Mouse (Mus musculus): ENCODE measurements around the gene Nfkb1.

Nfkb1 gene

DNA sequence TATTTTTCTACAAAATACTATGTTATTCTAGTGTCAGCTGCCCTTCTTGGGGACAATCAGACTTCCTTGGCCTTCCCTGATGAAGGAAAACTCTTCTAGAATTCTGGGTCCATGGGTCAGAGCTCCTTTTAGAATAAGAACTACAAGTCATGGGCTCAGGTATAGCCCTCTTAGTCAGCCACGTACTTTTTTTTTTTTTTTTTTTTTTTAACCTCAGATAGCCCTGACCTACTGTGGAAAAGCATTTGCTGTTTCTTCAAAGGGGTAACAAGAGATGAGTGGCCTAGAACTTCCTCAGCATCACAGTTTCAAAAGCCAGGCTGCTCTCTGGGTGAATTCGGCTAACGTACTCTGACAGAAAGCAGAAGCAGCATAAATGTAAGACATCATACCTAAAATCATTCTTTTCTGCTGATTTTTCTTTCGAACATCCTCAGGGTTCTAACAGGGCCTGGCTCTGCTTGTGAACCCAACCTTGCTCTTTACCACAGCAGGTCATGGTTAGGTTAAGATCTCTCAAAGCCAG, 61.5 kb downstream of the Nfkb1 start:
- DNase-seq, result no peak

DNA sequence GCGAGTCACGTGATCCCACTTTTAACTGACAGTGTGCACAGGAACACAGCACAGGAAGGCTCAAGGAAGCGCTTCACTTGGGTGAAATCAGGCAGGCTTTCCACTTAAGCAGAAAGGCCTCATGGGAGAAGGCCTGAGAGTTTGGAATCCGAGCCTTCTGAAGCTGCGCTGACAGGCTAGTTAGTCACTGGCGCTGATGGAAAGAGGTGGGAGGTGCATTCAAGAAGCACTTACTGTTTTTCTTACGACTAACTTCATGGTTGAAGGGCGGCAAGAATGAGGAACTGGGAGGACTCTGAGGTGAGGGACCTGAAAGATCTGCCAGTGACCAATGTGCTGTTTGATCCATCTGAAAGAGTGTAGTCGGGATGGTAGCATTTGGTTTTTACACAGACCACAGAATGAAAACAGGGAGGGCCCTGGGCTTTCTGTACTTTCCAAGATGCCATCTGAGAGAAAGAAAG, 62.6 kb downstream of the Nfkb1 start:
- DNase-seq, result no peak

DNA sequence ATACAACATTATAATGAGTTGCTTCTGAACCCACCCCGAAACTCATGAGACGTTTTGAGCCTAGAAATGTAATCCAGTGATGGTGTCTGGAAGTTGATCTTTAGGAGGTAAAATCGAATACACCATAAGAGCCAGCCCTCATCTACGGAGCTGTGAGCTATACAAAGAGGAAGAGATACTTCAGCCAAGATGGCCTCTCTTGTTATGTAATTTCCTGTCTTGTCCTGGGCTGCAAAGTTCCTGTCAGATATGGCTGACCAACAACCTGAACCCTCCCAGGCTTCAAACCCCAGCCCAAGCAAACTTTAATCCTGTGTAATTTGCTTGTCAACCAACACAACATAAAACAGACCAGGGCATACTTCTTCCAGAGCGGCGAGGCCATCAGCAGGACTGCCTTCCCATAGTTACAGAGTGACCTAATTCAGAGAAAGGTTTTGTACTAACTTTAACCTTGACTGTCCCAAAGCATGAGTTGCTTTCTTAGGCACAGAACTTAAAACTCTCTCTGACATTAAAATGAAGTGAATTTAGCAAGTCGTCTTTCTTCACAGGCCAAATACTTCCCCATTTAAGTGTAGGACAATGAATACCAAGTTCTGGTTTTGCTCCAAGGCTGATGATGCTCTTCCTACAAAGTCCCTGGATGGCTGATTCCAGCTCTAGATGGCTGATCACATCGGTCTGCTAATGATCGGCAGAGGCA, 63.2 kb downstream of the Nfkb1 start:
- DNase-seq, result no peak

DNA sequence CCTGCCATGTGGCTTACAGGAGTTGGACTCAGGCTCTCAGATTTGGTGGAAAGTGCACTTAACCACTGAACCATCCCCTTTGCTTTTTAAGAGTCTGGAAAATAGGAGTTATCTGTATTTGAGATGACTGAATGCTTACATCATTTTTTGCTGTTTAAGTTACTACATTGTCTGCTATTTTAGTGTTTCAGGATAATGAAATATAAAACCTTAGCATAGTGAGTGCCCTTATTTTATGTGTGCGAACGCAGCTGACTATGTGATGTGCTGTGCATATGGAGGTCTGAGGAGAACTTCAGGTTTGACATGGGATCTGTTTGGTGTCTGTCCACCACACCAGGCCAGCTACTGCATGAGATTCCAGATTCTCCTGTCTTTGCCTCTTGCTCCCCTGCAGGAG, 66.1 kb downstream of the Nfkb1 start:
- no peak for DNase-seq

DNA sequence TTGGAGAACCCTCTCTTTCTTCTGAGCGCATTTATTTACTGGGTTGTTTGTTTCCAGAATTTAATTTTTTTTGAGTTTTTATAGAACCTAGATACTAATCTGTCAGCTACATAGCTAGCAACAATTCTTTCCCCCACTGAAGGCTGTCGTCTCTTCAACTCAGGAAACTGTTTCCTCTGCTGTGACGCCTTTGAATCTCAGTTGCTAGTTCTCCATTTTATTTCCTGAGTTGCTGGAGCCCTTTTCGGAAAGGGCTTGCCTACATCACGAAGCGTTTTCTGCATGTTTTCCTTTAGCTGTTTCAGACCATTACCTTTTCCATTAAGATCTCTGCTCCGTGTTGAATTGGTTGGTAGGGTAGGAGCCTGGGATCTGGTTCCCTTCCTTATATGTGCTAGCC, 74.6 kb downstream of the Nfkb1 start:
- no peak for DNase-seq

DNA sequence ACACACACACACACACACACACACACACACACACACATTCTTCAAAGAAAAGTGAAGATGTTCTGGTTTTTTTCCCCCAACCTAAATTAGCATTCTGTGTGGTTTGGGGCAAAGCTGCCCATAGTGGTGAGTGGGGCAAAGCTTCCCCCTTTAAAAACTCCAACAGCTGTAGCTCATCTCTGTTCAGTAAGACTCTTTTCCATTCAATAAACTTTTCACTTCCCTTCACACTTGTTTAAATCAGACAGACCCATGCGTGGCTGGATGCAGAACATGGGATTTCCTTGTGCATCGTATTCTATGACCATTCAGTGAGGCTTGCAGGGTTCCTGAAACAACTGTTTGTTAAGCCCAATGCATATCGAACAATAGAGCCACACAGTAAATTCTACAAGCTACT, 77.0 kb downstream of the Nfkb1 start:
- no peak for DNase-seq

DNA sequence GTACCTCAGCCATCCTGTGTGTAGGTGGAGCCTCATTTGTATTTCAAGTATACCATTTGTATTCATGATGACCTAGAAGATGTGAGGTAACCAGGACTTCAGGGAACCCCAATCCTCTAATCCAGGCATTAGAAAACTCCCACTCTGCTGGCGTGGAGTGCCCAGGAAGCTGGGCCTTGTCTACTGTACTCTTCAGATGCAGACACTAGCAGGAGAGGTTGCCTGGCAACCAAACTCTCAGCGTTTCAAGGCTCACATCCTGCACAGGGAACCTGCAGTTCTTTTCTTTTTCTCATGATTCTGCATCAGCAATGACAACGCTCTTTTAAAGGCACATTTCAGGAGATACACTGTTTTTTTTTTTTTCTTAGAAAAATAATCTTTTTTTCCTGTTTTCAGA, 81.1 kb downstream of the Nfkb1 start:
- peak; percentile 51 for DNase-seq

DNA sequence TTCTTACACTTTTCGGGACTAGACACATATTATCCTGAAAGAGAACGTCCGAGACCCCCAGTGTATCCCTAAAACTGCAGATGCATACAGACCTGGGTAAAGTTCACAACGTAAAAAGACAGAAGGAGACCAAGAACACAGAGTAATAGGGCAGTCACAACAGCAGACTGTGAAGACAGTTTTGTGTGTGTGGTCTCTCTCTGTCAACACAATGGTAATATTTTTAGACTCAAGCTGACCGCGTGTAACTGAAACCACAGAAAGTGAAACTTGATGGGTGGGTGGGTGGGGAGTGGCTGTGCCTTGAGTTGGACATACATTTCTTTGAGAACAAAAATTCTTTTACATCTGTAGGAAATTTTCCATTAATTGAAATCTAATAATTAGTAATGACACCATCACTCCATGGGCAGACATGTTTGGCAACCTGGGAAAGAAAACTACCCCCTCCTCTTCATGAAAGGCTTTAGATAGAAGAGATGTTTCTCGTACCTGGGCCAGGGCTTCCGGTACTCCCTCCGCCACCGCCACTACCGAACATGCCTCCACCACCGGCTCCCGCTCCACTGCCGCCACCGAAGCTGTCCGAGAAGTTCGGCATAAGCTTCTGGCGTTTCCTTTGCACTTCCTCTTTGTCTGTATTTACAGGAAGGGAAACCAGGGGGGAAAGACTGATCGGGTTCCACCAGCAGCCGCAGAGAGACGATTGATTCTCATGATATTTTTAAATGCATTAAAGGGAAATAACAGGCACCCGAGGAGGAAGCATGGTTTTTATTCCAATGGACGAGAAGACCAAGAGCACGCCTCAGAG, 83.5 kb downstream of the Nfkb1 start:
- no peak for DNase-seq

DNA sequence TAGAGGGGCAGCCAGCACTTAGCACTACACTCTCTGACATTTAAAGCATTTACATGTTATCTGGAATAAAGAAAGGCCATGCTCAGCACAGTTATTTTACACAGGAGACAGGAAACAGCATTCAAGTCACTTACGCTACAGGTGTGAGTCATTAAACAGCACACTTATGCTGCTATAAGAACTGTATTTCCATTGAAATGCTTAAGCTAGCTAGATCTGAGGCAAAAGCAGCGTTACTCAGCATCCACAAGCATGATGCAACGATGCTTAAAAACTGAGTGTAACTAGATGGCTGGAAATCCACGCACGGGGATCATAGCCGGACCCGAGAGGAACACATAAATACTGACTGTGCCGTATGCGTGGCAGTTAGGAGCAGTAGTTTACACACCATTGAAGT, 84.3 kb downstream of the Nfkb1 start:
- DNase-seq, result no peak

DNA sequence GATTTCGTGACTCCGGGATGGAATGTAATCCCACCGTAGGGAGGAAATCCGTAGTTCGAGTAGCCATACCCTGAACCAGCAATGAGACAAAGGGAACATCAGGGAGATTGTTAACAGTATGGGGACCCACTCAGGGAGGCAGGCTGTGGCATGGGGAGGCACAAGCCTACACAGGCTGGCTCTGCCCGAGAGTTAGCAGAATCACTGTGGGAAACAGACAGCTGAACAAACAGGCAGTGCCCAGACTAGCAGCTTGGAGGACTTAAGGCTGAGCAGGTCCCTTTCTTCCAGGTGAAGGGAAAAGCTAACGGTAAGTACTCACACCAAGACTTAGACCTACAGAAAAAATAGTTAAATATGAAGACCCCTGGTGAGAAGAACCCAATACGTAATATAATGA, 84.8 kb downstream of the Nfkb1 start:
- no peak for DNase-seq

DNA sequence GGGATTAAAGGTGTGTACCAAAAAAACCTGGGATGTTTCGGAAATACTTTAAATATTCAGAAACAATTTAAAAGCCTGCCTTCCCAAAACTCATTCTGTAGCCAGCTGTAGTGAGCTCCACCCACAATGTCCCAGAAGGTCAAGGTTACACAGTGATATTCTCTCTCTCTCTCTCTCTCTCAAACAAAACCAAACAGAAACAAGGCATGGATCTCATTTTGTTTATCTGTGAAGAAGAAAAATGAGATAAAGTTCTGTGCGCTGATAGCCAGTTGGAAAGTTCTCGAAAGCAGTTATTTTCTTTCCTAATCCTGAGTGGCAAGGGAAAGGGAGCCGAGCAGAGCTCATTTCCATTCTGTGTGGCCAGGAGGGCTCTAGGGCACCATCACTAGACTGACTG, 85.9 kb downstream of the Nfkb1 start:
- no peak for DNase-seq

DNA sequence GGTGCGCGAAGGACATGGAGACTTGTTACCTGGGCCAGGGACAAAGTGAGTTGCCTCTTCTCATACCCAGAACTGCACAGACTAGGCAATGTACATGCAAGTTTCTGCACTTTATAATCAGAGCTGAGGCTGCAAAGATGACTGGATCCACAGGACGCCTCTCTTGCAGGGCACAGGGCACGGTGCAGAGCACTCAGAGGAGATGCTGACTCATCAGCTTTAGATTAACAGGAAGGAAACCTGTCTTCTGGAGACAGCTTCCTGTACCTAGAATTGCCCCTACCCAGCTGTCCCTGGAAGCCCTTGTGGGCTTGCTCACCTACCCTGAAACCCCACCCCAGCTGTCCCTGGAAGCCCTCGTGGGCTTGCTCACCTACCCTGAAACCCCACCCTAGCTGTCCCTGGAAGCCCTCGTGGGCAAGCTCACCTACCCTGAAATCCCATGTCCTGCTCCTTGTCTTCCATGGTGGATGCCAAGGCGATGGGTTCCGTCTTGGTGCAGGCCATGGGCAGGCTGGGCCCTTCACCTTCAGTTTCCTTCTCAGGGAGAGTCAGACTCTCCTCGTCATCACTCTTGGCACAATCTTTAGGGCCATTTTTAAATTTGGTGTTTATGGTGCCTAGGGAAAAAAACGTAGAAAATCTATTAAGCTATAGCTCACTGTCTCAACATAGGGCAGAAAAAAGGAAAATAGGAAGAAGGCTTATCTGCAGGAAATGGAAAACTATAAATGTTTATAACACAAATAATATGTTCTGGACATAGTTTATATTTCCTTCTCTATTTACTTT, 86.5 kb downstream of the Nfkb1 start:
- DNase-seq, result no peak

DNA sequence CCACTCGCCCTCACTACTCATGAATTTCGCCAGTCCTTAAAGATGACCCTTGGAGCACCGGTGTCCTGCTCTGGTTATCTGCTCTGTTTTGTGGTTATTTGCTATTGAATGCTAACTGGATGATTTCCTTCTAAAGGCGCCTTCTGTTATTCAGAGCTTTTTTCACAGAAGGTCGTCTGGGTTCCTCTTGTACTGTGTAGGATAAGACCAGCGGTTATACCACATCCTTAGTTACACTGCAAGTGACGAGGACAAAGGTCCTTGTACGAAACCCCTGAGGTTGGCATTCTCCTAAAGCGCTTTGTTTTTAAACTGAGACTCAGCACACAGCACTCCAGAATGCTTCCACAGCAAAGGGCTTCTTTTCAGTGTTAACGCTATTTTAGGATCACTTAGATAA, 88.6 kb downstream of the Nfkb1 start:
- DNase-seq, result no peak

DNA sequence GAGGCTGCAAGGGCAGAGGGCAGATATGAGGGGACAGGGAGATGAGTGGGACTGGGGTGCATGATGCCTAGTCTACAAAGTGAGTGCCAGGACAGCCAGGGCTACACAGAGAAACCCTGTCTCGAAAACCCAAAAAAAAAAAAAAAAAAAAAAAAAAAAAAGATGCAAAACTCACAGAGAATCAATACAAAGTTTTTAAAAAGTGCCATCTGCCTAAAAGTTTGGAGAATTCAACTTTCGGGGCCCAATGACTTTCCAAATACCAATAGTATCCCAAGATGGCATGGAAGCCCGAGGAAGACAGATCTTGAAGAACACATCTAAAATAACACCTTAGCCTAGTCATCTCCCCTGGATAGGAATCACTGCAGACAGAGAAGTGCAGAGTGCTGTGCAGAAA, 93.0 kb downstream of the Nfkb1 start:
- no peak for DNase-seq

DNA sequence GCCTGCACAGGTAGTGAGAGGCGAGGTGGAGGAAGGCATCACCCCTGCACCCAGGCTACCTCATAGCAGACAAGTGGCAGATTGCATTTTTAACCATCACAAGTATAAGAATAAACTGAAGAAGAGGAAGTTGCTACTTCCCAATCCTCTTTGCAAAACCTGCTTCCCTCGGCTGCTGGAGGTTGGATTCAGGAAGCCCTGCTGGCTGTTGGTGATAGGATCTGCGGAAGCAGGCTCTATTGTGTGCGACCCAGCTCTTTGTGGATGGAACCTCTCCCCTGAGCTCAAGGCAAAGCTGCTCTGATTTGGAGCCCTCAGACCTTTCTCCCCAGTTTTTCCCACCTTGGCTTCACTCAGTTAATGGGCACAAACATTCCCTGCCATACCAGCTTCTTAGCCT, 94.3 kb downstream of the Nfkb1 start:
- no peak for DNase-seq

DNA sequence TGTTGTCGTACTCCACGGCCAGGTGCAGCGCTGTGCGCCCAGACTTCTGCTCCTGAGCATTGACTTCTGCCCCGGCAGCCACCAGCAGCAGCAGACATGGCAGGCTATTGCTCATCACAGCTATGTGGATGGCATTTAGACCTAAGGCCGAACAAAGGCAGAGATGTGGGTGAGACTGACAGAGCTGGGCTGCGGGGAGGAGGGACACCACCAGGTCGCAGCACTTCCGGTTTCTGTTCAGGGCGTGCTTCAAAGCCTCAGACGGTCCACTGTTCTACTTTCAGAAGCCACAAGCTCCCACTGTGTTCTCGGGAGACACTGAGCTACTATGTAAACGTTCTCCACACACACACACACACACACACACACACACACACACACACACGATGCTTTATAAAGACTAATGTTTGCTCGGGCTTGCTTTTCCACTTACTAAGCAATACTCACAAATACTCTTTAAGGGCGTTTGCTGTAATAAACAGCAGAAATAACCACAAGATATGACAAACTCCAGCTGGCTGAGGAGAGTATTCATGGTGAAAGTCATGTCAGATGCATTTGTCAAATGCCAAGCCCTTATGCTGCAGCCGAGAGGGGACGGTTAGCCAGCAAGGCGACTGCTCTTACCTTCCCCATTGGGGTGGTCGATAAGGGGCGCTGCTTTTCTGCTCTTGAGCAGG, 97.0 kb downstream of the Nfkb1 start:
- DNase-seq, result no peak

DNA sequence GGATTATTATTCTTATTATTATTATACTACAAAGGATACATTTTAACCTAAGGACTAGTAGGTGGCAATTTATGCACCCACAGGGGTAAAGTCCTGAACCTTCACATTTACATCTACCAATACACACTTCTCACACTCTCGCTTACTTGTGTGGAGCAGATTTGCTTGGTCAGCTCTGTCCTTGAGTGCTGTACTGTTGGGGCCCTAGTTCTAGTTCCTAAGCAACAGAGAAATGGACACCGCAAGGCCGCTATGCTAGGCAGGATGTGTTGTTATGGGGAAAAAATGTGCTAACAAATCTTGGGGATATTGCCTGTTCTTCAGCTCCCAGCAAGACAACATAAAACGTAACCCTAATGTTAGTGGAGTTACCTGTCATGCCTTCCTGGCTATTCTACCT, 99.3 kb downstream of the Nfkb1 start:
- no peak for DNase-seq

DNA sequence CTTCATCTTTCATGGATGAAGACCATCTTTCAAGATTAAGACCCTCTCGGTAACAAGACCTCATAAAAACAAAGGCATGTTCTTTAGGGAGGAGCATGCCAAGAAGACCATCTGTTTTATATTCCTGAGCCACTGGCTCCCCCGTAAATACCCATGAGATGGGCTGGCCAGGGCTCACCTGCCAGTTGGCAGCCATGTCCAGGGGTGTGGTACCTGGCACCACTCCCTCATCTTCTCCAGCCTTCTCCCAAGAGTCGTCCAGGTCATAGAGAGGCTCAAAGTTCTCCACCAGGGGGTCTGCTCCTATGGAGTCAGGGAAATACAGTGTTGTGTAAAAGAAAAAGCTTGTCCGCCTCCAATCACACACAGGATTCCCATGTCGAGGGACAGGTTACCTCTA, 100.0 kb downstream of the Nfkb1 start:
- no peak for DNase-seq

DNA sequence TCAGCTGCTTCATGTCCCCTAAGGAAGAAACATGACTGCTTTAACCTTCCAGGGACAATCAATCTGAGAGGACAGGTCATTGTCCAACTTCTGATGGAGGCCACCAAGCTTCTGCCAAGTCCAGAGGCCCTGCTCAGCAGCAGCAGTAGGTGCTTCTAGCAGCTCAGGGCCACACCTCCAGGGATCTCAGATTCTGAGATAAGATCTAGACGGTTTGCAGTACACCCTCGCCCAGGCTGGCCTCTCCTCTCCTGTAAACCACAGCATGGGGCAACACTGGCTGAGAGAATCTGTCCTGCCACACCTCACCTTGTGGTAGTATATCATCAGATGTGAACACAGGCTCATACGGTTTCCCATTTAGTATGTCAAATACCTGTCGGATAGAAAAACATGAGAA, 100.9 kb downstream of the Nfkb1 start:
- DNase-seq, result no peak

DNA sequence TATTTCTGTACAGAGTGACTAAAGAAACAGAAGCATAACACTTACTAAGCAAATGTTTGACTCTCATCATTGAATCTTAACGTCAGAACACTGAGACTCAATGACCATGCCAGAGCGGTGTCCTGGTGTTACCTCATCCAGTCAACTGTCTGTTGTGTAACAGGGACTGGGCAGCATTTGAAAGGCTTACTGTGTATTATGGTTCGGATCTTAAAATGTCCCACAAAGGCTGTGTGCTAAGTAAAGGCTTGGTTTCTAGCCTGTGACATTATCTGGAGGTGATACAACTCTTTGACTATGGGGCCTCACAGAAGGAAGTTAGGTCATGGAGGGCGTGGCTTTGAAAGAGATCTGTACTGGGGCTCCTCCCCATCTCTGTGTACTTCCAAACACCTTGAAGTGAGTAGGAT, 104.9 kb downstream of the Nfkb1 start:
- DNase-seq, result no peak

DNA sequence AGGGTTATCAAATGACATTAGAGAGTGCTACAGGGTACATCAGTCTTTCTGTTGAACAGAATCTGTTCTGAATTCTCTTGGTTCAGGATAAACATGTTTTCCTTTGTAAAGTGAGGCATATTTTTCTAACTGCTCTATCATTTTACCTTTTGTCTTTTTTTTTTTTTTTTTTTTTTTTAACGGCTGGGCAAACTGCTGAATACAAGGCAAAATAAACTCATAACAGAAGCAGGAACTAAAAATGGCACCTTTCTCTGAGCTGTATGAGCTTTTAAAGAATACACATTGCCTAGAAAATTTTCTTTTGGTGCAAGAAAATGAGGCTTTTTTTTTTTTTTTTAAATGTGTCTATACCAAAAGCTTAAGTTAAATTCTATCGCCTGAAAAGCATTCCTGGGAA, 105.3 kb downstream of the Nfkb1 start:
- no peak for DNase-seq

DNA sequence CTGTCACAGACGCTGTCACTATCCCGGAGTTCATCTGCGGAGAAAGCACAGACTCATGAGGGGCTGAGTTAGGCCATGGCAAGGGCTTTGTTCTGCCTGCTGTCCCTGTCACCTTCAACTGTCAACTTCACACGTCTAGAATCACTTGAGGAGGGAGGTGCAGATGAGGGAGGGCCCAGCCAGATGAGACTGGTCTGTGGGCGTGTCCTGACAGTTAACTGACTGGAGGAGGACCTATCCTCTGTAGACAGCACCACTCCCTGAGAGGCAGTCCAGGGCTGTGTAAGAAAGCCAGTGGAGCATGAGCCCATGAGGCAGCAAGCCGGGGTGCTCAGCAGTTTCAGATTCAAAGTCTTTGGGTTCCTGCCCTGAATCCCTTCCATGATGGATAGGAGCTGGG, 105.9 kb downstream of the Nfkb1 start:
- DNase-seq, result no peak

DNA sequence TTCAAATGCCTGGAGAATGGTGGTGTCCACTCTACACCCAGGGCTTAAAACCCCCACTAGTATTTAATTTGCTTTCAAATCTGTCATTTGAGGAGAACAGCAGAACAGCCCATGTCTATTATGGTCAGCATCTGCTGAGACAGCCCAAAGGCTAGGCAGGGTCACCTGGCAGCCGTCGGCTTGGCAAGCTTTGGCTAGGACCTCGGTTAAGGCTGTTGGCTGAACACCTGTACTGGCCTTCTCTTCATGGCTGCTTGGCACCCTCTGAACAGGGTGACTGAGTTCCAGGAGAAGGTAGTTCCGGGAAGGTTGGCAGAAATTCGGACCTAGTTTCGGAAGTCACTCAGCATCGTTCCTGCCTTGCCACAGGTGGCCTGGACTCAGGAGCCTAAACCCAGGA, 109.1 kb downstream of the Nfkb1 start:
- no peak for DNase-seq
